13 mouse cellular contexts compared by ENCODE assay signal in the genomic region with DNA sequence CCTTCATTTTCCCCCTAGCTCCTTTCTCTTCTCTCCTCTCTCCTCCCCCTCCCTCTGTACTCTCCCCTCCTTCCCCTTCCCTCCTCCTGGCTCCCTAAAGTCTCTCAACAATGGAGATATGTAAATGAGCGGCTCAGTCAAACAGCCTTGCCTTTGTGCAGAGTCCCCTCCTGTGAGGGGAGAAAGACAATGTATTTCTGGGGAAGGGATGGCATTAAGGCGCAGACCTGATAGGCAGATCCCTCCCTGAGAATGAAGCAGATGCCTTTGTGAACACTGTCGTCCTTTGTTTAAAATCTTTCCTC.
DNase-seq lines count a peak whose midpoint lies in the region; ATAC-seq lines count a peak whose summit lies in the region.
"Had no signal": no experiment of that assay in that cellular context is flagged by ENCODE, and none has a peak within 500 bp of the region (broad histone marks: within the 10 kb centered on the region; RNA-seq: fewer than 3 reads in every experiment).

No protein-coding gene starts in this region.

- no peak for ATAC-seq in heart, embryonic 12.5 days (ENCODE audit: insufficient number of reproducible peaks, low FRiP score)
- ATAC-seq in forebrain, embryonic 15.5 days (replicated peaks) = peak; percentile 84
- ATAC-seq in megakaryocyte-erythroid progenitor cell, adult 5-6 weeks (replicated peaks; ENCODE audit: low FRiP score, low TSS enrichment, poor library complexity, severe bottlenecking) = no peak
- ATAC-seq: Patski had no signal

- H3K4me2 ChIP-seq in heart, embryonic 12.5 days = no peak overlapping the region
- H3K4me2 ChIP-seq in forebrain, embryonic 15.5 days (replicated peaks) = 0 out of 2 replicates have a peak overlapping the region, but pooled peaks have one; percentile 15
- H3K4me2 ChIP-seq: limb, embryonic 15.5 days had no signal

- 35% methylated on average over 3 of the region's 3 CpGs for WGBS in heart, embryonic 12.5 days
- 14% methylated on average over 3 of the region's 3 CpGs for WGBS in forebrain, embryonic 15.5 days
- 8% methylated on average over 3 of the region's 3 CpGs for WGBS in midbrain, embryonic 10.5 days

- H3K4me3 ChIP-seq in heart, embryonic 12.5 days = no peak overlapping the region
- H3K4me3 ChIP-seq in forebrain, embryonic 15.5 days = no peak overlapping the region
- peak overlapping the region; percentile 36 for H3K4me3 ChIP-seq in midbrain, embryonic 10.5 days
- H3K4me3 ChIP-seq: limb, embryonic 15.5 days had no signal

- no peak for DNase-seq in heart, adult 8-10 months (ENCODE audit: low spot score)
- peak; percentile 71 for DNase-seq in midbrain, embryonic 10.5 days (ENCODE audit: low spot score)
- peak; percentile 95 for DNase-seq in retina, postnatal 1 day
- no peak for DNase-seq in kidney, postnatal 14 days
- no peak for DNase-seq in right cerebral cortex, adult 2 months (ENCODE audit: low spot score in 2 of 2)
- DNase-seq: gastrocnemius, postnatal 10 days; heart, postnatal 14 days; kidney, postnatal 36 days had no signal

- H3K9ac ChIP-seq in heart, embryonic 12.5 days = 0 out of 2 replicates have a peak overlapping the region, but pooled peaks have one; percentile 24
- no peak overlapping the region for H3K9ac ChIP-seq in forebrain, embryonic 15.5 days (replicated peaks)
- H3K9ac ChIP-seq: limb, embryonic 15.5 days had no signal

- H3K27ac ChIP-seq in heart, embryonic 12.5 days (ENCODE audit: poor library complexity, severe bottlenecking) = no peak overlapping the region
- H3K27ac ChIP-seq in forebrain, embryonic 15.5 days (replicated peaks) = peak overlapping the region; percentile 86
- H3K27ac ChIP-seq in midbrain, embryonic 10.5 days (replicated peaks) = peak overlapping the region; percentile 93
- H3K27ac ChIP-seq: limb, embryonic 15.5 days had no signal

- H3K9me3 ChIP-seq in heart, embryonic 12.5 days (replicated peaks) = no peaks in the 10 kb centered on the region
- no peaks in the 10 kb centered on the region for H3K9me3 ChIP-seq in forebrain, embryonic 15.5 days
- peaks cover 5% of the 10 kb centered on the region; the same call in 1 of the 2 replicates for H3K9me3 ChIP-seq in midbrain, embryonic 10.5 days (replicated peaks)
- H3K9me3 ChIP-seq: limb, embryonic 15.5 days had no signal

- H3K27me3 ChIP-seq in heart, embryonic 12.5 days (replicated peaks) = no peaks in the 10 kb centered on the region
- no peaks in the 10 kb centered on the region for H3K27me3 ChIP-seq in forebrain, embryonic 15.5 days
- no peaks in the 10 kb centered on the region for H3K27me3 ChIP-seq in midbrain, embryonic 10.5 days (ENCODE audit: low read depth, poor library complexity, severe bottlenecking)
- H3K27me3 ChIP-seq: limb, embryonic 15.5 days; Patski had no signal

- peaks cover 22% of the 10 kb centered on the region for H3K4me1 ChIP-seq in heart, embryonic 12.5 days (replicated peaks)
- peaks cover 37% of the 10 kb centered on the region for H3K4me1 ChIP-seq in forebrain, embryonic 15.5 days
- peaks cover 45% of the 10 kb centered on the region for H3K4me1 ChIP-seq in midbrain, embryonic 10.5 days

- H3K36me3 ChIP-seq in heart, embryonic 12.5 days = no peaks in the 10 kb centered on the region
- H3K36me3 ChIP-seq in forebrain, embryonic 15.5 days = no peaks in the 10 kb centered on the region
- no peaks in the 10 kb centered on the region for H3K36me3 ChIP-seq in midbrain, embryonic 10.5 days
- H3K36me3 ChIP-seq: limb, embryonic 15.5 days had no signal

Comparison
In these comparisons a context has a peak if more than half of its experiments do, and no peak if none do; other contexts are left out.
1. DNase-seq: peak in midbrain, embryonic 10.5 days (single experiment) and retina, postnatal 1 day (single experiment); none in heart, adult 8-10 months (single experiment), kidney, postnatal 14 days (single experiment) and right cerebral cortex, adult 2 months (0 of 2).